Mouse (Mus musculus): ENCODE measurements around the gene Islr2.

GRCm38 (mm10) chr9:58172863-58173262 lies 31.3 kb downstream of the Islr2 start:
- TF ChIP-seq CTCF (IDR thresholded peaks at IDR 0.05; ENCODE audit: control insufficient read depth, insufficient read depth, insufficient replicate concordance, low read depth, low read length) (no peak), POLR2A (IDR thresholded peaks at IDR 0.05; ENCODE audit: control insufficient read depth, low read depth, low read length) (no peak)

Measured in testis, adult 2 months (tissue).